Mouse (Mus musculus) frontal cortex, adult (tissue): ENCODE data around the gene Slc38a4.

Experiments
- ATAC-seq: cut with Nextera tagmentation; 2 replicates; pipeline ENCODE4 v1.9.2; 2017; ENCODE audit warnings: mild to moderate bottlenecking, moderate library complexity, mixed read lengths; ENCODE audit not compliant: low TSS enrichment

Slc38a4 gene

GRCm38 (mm10) chr15:97055794-97056193 is at the start of gene Slc38a4:
Slc38a4 (minus strand) TSS chr15:97055956.
- ATAC-seq = no peak

DNA sequence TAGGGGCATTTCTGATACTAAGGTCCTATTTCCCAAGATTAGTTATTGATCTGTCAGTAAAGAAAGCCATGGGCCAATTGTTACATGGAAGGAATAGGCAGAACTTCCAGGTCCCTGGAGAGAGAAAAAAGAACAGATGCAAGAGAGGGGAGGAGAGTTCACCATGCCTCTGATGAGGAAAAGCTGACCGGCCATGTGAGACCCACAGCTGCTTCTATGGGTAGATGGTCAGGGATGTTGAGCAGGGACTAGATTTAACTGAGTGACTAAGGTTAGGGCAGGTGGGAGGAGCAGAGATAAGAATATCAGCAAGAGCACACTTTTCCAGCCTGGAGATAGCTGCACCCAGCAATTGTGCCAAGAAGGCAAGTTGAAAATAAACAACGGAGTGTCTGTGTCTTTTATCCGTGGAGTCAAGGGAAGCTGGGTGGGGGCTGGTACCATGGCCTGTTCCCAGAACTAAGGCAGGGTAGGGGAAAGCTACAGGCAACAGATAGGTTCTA is 49.2 kb upstream of the Slc38a4 start:
- no peak for ATAC-seq

- ATAC-seq = no peak
Observed at GRCm38 (mm10) chr15:97104048-97104447, 48.3 kb upstream of the Slc38a4 start.

- no peak for ATAC-seq
Observed at GRCm38 (mm10) chr15:97102811-97103210, 47.1 kb upstream of the Slc38a4 start.

GRCm38 (mm10) chr15:97102181-97102580 is 46.4 kb upstream of the Slc38a4 start:
- ATAC-seq = no peak

DNA sequence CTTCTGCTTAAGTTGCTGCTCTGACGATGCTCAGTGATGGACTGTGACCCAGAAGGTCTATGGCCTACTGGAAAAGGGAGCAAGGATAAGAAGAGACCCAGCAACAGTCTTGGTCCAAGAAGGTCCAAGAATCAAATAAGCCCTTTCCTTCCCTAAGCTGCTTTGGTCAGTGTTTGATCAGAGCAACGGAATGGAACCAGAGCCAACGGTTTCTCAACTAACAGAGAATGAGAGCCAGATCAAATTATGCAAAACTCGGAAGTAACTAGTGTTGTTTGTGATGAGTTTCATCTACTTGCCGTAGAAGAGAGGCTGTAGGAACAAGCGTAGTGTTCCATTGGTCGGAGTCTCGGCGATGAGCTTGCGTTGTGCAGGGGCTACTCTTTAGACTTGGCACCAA is 43.3 kb upstream of the Slc38a4 start:
- ATAC-seq = no peak

- no peak for ATAC-seq
Observed at GRCm38 (mm10) chr15:97097548-97097947, 41.8 kb upstream of the Slc38a4 start.

GRCm38 (mm10) chr15:97089526-97089925 is 33.8 kb upstream of the Slc38a4 start:
- no peak for ATAC-seq

- ATAC-seq = no peak
Observed at GRCm38 (mm10) chr15:97085833-97086232, 30.1 kb upstream of the Slc38a4 start.

GRCm38 (mm10) chr15:97077665-97078064 is 21.9 kb upstream of the Slc38a4 start:
- ATAC-seq = no peak

- ATAC-seq = no peak
Observed at GRCm38 (mm10) chr15:97076092-97076491, 20.3 kb upstream of the Slc38a4 start.

GRCm38 (mm10) chr15:97075240-97075639 is 19.5 kb upstream of the Slc38a4 start:
- no peak for ATAC-seq

DNA sequence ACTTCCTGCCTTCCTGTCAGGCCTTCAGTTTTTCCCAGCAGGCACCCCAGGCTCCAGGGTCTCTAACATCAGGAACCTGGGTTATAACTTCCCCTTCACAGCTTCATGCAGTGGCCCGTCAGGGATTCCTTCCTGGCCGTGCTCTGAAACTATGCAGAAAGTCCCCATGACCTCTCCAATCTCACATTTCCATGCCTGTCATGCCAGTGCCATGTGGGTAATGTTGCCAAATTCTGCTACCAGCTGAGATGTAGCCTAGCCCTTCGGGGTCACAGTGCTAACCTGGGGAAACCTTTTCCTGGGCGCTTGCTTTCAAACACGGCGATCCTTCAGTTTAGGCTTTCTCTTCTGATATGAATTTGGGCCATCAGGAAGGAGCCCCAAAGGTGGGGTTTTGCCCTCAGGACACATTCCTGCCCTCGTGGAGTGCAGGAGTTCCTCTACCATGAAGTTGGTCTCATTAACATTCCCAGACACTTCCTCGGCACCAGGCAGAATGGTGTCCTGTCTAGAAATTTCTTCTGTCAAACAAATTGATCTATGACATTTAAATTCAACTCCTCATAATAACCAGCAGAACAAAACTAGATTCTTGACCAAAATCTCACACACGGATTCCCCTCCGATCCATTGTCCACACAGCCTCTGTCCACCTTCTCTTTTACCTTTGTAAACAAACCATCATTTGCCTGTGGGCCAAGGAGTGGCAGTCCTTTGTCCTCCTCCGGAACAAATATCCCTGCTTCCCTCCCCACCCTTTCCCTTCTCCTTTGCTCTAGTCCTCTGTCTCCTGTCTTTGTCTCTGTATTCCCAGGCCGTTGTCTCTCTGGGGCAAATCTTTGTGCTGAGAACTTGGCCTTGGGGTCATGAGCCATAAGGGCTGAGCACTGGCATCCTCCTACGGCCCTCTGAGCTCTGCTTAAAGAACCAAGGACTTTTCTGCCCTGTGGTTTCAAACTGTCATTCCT is 17.4 kb upstream of the Slc38a4 start:
- ATAC-seq = no peak

GRCm38 (mm10) chr15:97067340-97068136 is 11.8 kb upstream of the Slc38a4 start:
- ATAC-seq = no peak

- no peak for ATAC-seq
Observed at GRCm38 (mm10) chr15:97066937-97067336, 11.2 kb upstream of the Slc38a4 start.

DNA sequence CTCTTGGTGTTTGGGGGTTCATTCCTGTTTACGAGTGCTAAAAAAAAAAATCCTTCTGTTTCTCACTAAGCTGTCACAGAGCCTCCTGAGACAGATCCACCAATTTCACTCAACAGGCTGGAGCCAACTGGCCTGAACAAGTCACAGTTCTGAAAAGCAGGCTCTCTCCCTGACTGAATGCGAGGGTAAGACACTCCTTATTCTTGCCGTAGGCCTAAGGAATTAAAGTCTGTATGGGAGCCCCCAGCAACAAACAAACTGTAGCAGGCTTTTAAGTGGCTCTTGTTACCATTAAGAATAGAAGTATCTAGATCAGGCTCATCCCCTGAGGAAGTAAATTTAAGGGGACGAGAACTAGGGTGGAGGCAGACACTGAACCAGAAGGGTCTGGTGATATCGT is 7.5 kb upstream of the Slc38a4 start:
- no peak for ATAC-seq

DNA sequence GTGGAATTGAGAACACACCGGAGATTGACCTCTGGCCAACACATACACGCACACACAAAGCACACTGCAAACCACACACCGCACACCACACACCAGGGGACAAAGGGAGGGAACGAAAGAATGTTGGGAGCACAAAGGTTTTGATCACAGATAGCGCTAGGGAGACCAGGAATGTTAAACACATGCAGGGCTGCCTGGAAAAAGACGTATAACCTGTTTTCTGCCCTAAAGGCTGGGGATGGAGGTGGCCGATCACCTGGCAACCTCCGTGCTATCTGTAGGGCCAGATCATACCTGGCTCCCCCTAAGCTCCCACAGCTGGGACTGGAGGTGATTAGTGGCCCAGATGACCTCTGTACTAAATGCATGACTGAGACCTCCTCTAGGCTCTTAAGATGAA is 5.2 kb upstream of the Slc38a4 start:
- ATAC-seq = no peak

DNA sequence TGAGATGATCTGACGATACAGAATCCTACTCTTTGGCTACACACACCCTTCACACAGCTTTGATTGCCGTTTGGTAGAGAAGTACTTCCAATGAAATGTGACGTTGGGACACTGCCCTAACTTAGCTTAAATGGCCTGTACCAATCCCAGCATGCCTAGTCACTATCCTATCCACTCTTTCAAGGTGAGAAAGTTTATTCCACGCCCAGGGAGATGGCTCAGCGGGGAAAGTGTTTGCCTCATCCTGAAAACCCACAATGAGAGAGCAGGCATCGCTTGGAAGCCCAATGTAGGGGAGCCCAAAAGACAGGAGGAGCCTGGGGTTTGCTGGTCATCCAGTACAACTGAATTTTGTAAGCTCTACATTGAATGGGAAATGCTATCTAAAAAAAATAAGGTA is 4.8 kb upstream of the Slc38a4 start:
- no peak for ATAC-seq

DNA sequence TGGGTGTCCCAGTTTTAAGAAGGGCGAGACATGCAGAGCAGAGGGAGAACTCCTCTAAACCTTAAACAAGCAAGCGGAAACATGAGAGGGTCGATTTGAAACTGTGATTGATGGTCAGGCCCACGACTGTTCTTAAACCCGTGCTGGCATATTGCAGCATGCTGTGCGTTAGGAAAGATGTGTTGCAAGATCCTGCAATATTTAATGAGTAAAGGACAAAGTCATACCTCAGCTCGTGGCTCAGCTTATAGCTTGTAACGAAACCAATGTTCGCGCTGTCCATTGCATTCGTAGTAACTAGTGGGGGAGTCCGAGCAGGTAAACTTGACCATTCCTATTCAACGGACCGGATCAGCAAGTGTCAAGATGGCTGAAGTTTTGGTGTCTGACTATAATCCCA is 4.3 kb upstream of the Slc38a4 start:
- no peak for ATAC-seq

DNA sequence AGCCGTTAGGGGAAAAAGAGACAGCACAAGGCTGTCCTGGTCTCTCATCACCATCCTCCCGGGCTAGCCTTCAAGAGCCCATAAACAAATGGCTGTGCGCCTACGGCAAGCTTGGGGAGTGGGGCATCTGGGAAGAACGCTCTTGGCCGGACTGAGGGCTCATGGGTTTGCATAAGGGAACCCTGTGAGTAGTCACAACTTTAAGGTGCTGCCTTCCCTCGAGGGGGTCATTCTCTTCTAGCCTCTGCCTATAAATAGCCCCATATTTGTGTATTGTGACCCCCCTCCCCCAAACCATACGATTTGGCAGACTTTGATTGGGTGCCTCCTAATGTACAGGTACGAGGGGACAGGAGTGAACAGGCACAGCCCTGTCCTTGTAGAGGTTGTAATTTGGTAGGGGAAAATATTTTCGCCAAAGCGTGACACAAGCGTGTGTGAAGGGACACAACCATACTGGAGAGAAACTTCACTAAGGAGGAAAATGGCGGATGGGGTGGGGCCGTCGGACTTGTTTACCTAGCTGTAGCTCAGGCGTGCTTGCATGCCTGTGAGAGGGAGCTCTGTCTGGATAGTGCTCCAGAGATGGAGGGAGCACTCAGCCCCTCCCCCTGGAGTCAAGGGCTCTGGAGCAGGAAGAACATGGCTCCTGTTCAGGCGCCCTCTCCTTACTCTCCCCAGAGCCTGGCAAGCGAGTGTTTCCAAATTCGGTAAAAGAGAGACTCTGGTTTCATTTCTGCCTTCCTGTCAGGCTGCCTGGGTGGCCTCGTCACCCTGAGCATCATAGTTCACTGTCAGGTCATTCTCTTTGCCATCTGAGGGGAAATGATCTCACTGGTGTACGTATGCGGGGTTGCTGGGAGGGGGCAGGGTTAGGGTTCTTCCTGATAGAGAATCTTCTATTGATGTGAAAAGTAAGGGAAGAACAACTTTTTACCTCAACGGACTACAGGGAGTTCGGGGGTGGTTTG is 3.6 kb upstream of the Slc38a4 start:
- ATAC-seq = no peak

- ATAC-seq = no peak
Observed at GRCm38 (mm10) chr15:97054767-97055489, 828 bp downstream of the Slc38a4 start.
